Mouse (Mus musculus): ENCODE results near the gene Ocm. TPM values are rescaled to one million over a fixed set of nuclear protein-coding genes. Genes with fewer than 3 reads are reported as not detected.

Gene Ocm
- polyA plus RNA-seq (2016; fragmentation: Nextera tagmentation; extraction: Ambion mirVana), result not detected in 2 replicates

DNA sequence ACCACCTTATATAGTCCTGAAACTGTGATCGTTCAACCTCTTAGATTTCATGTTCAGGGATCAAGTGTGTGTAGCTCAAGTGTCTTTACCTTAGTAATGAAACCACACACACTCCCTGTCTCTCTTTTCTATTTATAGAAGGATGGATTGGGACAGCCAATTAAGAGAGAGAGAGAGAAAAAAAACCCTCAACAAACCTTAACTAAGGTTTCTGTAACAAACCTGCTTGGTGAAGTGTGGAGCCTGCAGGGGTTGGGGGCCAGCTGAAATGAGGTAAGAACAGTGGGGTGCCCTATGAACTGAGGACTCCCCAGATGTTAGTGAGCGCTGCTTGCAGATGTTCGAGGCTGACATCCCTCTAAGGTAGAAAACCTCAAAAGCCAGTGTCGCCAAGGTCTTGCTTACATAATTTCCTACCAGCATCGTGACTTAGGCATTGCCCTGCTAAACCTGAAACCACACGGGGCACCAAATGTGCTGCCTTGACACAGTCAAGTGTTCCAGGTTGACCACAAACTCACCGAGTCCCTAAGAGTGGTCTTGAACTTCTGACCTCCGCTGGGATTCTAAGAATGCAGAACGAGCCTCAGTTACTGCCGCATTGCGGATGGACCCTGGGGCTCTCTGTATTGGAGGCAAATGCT lies at the start of gene Ocm:
TSS of gene Ocm (minus strand) at position 51 of the 644 bp plus-strand sequence.
- H3K4me1 ChIP-seq, result no peaks in the 10 kb centered on the region
- DNase-seq (ENCODE audit: extremely low spot score, low spot score), result no peak
- no peak within 1 kb of the TSS for H3K4me3 ChIP-seq
- 77% methylated on average over 11 of the region's 11 CpGs for WGBS
- H3K27ac ChIP-seq, result no peak within 1 kb of the TSS
- H3K36me3 ChIP-seq (replicated peaks), result no peaks in the 10 kb centered on the region
- H3K27me3 ChIP-seq (ENCODE audit: poor library complexity, severe bottlenecking), result no peaks in the 10 kb centered on the region
- no peaks in the 10 kb centered on the region for H3K9me3 ChIP-seq

DNA sequence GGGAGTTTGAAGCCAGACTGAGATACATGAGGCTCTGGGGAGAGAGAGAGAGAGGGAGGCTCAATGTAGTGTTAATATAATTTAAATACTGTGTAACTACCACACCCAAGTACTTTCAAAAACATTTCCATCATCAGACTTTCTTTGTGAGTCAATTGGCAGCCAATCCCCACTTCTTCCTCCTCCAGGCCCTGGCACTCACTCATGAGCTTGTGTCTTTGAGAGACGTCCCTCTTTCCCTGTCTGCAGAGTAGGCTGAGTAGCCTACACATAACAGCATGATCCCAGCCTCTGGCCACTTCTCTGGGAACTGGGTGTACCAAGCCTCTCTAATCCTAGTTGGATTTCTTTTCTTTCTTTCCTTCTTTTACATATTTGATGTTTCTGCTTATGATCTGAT lies 44.8 kb upstream of the Ocm start:
- Histone ChIP-seq H3K27me3 (ENCODE audit: poor library complexity, severe bottlenecking) (no peaks in the 10 kb centered on the region), H3K36me3 (replicated peaks) (no peaks in the 10 kb centered on the region), H3K4me3 (no peak overlapping the region), H3K4me1 (no peaks in the 10 kb centered on the region), H3K9me3 (no peaks in the 10 kb centered on the region), H3K27ac (no peak overlapping the region)
- WGBS, result 57% methylated on average over 1 of the region's 1 CpGs
- no peak for DNase-seq (ENCODE audit: extremely low spot score, low spot score)

GRCm38 (mm10) chr5:144070064-144070463 lies 43.6 kb upstream of the Ocm start:
- no peak overlapping the region for H3K27ac ChIP-seq
- WGBS, result 91% methylated on average over 1 of the region's 1 CpGs

GRCm38 (mm10) chr5:144066036-144066435 lies 39.6 kb upstream of the Ocm start:
- Histone ChIP-seq H3K36me3 (replicated peaks) (no peaks in the 10 kb centered on the region), H3K4me3 (no peak overlapping the region), H3K9me3 (peaks cover 2% of the 10 kb centered on the region; the same call in 1 of the 2 replicates), H3K27ac (no peak overlapping the region), H3K4me1 (no peaks in the 10 kb centered on the region), H3K27me3 (ENCODE audit: poor library complexity, severe bottlenecking) (no peaks in the 10 kb centered on the region)
- 92% methylated on average over 2 of the region's 2 CpGs for WGBS
- DNase-seq (ENCODE audit: extremely low spot score, low spot score), result no peak

More at GRCm38 (mm10) chr5:144070064-144070463, 43.6 kb upstream of the Ocm start:
- Histone ChIP-seq H3K4me3 (no peak overlapping the region), H3K27me3 (ENCODE audit: poor library complexity, severe bottlenecking) (no peaks in the 10 kb centered on the region), H3K36me3 (replicated peaks) (no peaks in the 10 kb centered on the region), H3K9me3 (peaks cover 1% of the 10 kb centered on the region; the same call in 1 of the 2 replicates), H3K4me1 (no peaks in the 10 kb centered on the region)
- no peak for DNase-seq (ENCODE audit: extremely low spot score, low spot score)

- no peak overlapping the region for H3K4me3 ChIP-seq
- no peaks in the 10 kb centered on the region for H3K4me1 ChIP-seq
- H3K27me3 ChIP-seq (ENCODE audit: poor library complexity, severe bottlenecking), result no peaks in the 10 kb centered on the region
- 66% methylated on average over 5 of the region's 5 CpGs for WGBS
- H3K27ac ChIP-seq, result no peak overlapping the region
- no peak for DNase-seq (ENCODE audit: extremely low spot score, low spot score)
- peaks cover 2% of the 10 kb centered on the region; the same call in 1 of the 2 replicates for H3K9me3 ChIP-seq
- no peaks in the 10 kb centered on the region for H3K36me3 ChIP-seq (replicated peaks)
These were observed 37.6 kb upstream of the Ocm start for GRCm38 (mm10) chr5:144064093-144064492.

GRCm38 (mm10) chr5:144054340-144054739 lies 27.9 kb upstream of the Ocm start:
- WGBS, result 92% methylated on average over 6 of the region's 6 CpGs
- Histone ChIP-seq H3K9me3 (no peaks in the 10 kb centered on the region), H3K4me3 (no peak overlapping the region), H3K36me3 (replicated peaks) (no peaks in the 10 kb centered on the region), H3K27ac (no peak overlapping the region), H3K27me3 (ENCODE audit: poor library complexity, severe bottlenecking) (no peaks in the 10 kb centered on the region), H3K4me1 (no peaks in the 10 kb centered on the region)
- no peak for DNase-seq (ENCODE audit: extremely low spot score, low spot score)

GRCm38 (mm10) chr5:144053450-144053849 lies 27.0 kb upstream of the Ocm start:
- H3K27ac ChIP-seq, result no peak overlapping the region
- H3K4me3 ChIP-seq, result no peak overlapping the region
- H3K36me3 ChIP-seq (replicated peaks), result no peaks in the 10 kb centered on the region
- H3K9me3 ChIP-seq, result no peaks in the 10 kb centered on the region
- H3K27me3 ChIP-seq (ENCODE audit: poor library complexity, severe bottlenecking), result no peaks in the 10 kb centered on the region
- 64% methylated on average over 3 of the region's 3 CpGs for WGBS
- DNase-seq (ENCODE audit: extremely low spot score, low spot score), result no peak
- H3K4me1 ChIP-seq, result no peaks in the 10 kb centered on the region

- H3K9me3 ChIP-seq, result no peaks in the 10 kb centered on the region
- no peak overlapping the region for H3K4me3 ChIP-seq
- H3K27ac ChIP-seq, result no peak overlapping the region
- no peaks in the 10 kb centered on the region for H3K27me3 ChIP-seq (ENCODE audit: poor library complexity, severe bottlenecking)
- no peaks in the 10 kb centered on the region for H3K36me3 ChIP-seq (replicated peaks)
- H3K4me1 ChIP-seq, result peaks cover 6% of the 10 kb centered on the region; the same call in 1 of the 2 replicates
- no peak for DNase-seq (ENCODE audit: extremely low spot score, low spot score)
These were observed 24.8 kb upstream of the Ocm start for GRCm38 (mm10) chr5:144051268-144051667.

DNA sequence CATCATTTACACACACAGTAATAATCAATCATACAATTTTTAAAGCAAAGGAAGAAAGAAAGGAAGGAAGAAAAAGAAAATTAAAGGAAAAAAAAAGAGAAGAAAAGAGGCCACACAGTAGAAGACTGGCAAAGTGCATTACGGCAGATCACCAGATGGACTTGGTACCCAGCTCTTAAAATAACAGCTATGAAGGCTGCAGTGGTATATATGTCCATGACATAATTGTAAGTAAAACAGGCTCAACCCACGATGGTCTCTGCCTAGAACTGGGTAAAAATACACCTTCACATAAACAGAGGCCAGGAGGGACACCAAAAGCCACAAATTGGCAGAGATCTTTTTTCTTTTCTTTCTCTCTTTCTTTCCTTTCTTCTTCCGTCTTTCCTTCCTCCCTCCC lies 23.4 kb upstream of the Ocm start:
- 78% methylated on average over 3 of the region's 3 CpGs for WGBS
- H3K4me3 ChIP-seq, result no peak overlapping the region
- H3K27ac ChIP-seq, result no peak overlapping the region
- DNase-seq (ENCODE audit: extremely low spot score, low spot score), result no peak
- peaks cover 6% of the 10 kb centered on the region; the same call in 1 of the 2 replicates for H3K4me1 ChIP-seq
- no peaks in the 10 kb centered on the region for H3K9me3 ChIP-seq
- H3K36me3 ChIP-seq (replicated peaks), result no peaks in the 10 kb centered on the region
- no peaks in the 10 kb centered on the region for H3K27me3 ChIP-seq (ENCODE audit: poor library complexity, severe bottlenecking)

- 66% methylated on average over 13 of the region's 13 CpGs for WGBS
These were observed 20.9 kb upstream of the Ocm start for GRCm38 (mm10) chr5:144047324-144047723.

GRCm38 (mm10) chr5:144043166-144043565 lies 16.7 kb upstream of the Ocm start:
- peaks cover 10% of the 10 kb centered on the region for H3K9me3 ChIP-seq
- 92% methylated on average over 11 of the region's 11 CpGs for WGBS
- no peak for DNase-seq (ENCODE audit: extremely low spot score, low spot score)

More at GRCm38 (mm10) chr5:144047324-144047723, 20.9 kb upstream of the Ocm start:
- no peak for DNase-seq (ENCODE audit: extremely low spot score, low spot score)
- no peak overlapping the region for H3K4me3 ChIP-seq
- no peaks in the 10 kb centered on the region for H3K36me3 ChIP-seq (replicated peaks)
- H3K27me3 ChIP-seq (ENCODE audit: poor library complexity, severe bottlenecking), result no peaks in the 10 kb centered on the region
- no peak overlapping the region for H3K27ac ChIP-seq
- peaks cover 6% of the 10 kb centered on the region; the same call in 1 of the 2 replicates for H3K4me1 ChIP-seq
- no peaks in the 10 kb centered on the region for H3K9me3 ChIP-seq

GRCm38 (mm10) chr5:144040720-144041364 lies 14.4 kb upstream of the Ocm start:
- 45% methylated on average over 11 of the region's 11 CpGs for WGBS
- peaks cover 10% of the 10 kb centered on the region for H3K9me3 ChIP-seq
- no peaks in the 10 kb centered on the region for H3K36me3 ChIP-seq (replicated peaks)
- no peaks in the 10 kb centered on the region for H3K4me1 ChIP-seq
- no peak overlapping the region for H3K4me3 ChIP-seq
- H3K27me3 ChIP-seq (ENCODE audit: poor library complexity, severe bottlenecking), result no peaks in the 10 kb centered on the region
- 0 out of 2 replicates have a peak overlapping the region, but pooled peaks have one; percentile 35 for H3K27ac ChIP-seq
- DNase-seq (ENCODE audit: extremely low spot score, low spot score), result peak; percentile 76

More at GRCm38 (mm10) chr5:144043166-144043565, 16.7 kb upstream of the Ocm start:
- Histone ChIP-seq H3K27ac (no peak overlapping the region), H3K27me3 (ENCODE audit: poor library complexity, severe bottlenecking) (no peaks in the 10 kb centered on the region), H3K36me3 (replicated peaks) (no peaks in the 10 kb centered on the region), H3K4me3 (no peak overlapping the region), H3K4me1 (peaks cover 6% of the 10 kb centered on the region; the same call in 1 of the 2 replicates)

DNA sequence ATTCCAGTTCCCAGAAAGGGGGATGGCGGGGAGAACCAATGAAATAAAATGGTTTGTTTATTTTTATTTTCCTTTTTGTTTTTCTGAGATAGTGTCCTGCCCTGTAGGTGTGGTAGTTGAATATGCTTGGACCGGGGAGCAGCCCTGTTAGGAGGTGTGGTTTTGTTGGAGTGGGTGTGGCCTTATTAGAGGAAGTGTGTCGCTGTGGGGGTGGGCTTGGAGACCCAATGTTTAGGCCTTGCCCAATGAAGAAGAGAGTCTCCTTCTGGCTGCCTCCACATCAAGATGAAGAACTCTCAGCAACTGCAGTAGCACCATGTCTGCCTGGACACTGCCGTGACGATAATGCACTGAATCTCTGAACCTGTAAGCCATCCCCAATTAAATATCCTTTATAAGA lies 13.4 kb upstream of the Ocm start:
- Histone ChIP-seq H3K27me3 (ENCODE audit: poor library complexity, severe bottlenecking) (no peaks in the 10 kb centered on the region), H3K4me3 (no peak overlapping the region), H3K36me3 (replicated peaks) (no peaks in the 10 kb centered on the region), H3K27ac (no peak overlapping the region), H3K9me3 (peaks cover 10% of the 10 kb centered on the region), H3K4me1 (no peaks in the 10 kb centered on the region)
- DNase-seq (ENCODE audit: extremely low spot score, low spot score), result no peak
- 91% methylated on average over 5 of the region's 5 CpGs for WGBS

Measured in forebrain, embryonic 10.5 days (tissue).